Mouse (Mus musculus) forebrain, embryonic 14.5 days (tissue): Measurements from ENCODE around the gene Olfr1378. TPM values are rescaled to one million over a fixed set of nuclear protein-coding genes. Genes with fewer than 3 reads are reported as not detected.

Experiments used
- ATAC-seq: fragments of 200-750 bp; cut with Nextera tagmentation; 2 replicates; pipeline ENCODE4 v1.8.0; 2017; ENCODE audit warnings: mild to moderate bottlenecking, moderate library complexity
- DNase-seq: peaks from one replicate; pipeline ENCODE4 v3.0.0-alpha.2; 2015; ENCODE audit warnings: low spot score
- H3K27ac ChIP-seq: fragments of 300-500 bp; sonication (generic); 2 replicates; pipeline ENCODE4 v1.5.1; 2014; ENCODE audit warnings: low read depth, mild to moderate bottlenecking, control low read depth, low read length, moderate library complexity
- H3K27me3 ChIP-seq: fragments of 300-500 bp; sonication (generic); replicated peaks from 2 replicates; pipeline ENCODE4 v1.6.1; 2014; ENCODE audit warnings: low read length, control low read depth, mixed read lengths; ENCODE audit not compliant: control insufficient read depth, insufficient read depth
- H3K36me3 ChIP-seq: fragments of 300-500 bp; sonication (generic); 2 replicates; pipeline ENCODE4 v1.6.1; 2014; ENCODE audit warnings: low read length, control low read depth; ENCODE audit not compliant: control insufficient read depth, insufficient read depth
- H3K4me1 ChIP-seq: fragments of 300-500 bp; sonication (generic); 2 replicates; pipeline ENCODE4 v1.6.1; 2014; ENCODE audit warnings: antibody characterized with exemption, low read length, control low read depth; ENCODE audit not compliant: control insufficient read depth, insufficient read depth
- H3K4me2 ChIP-seq: fragments of 300-500 bp; sonication (generic); 2 replicates; pipeline ENCODE4 v1.6.1; 2014; ENCODE audit warnings: mild to moderate bottlenecking, control low read depth, low read length
- H3K4me3 ChIP-seq: fragments of 300-500 bp; sonication (generic); 2 replicates; pipeline ENCODE4 v1.5.1; 2014; ENCODE audit warnings: low read depth, low read length, control low read depth
- H3K9ac ChIP-seq: fragments of 300-500 bp; sonication (generic); 2 replicates; pipeline ENCODE4 v1.6.1; 2014; ENCODE audit warnings: mild to moderate bottlenecking, low read length, control low read depth, moderate library complexity
- H3K9me3 ChIP-seq: fragments of 300-500 bp; sonication (generic); replicated peaks from 2 replicates; pipeline ENCODE4 v1.6.1; 2016; ENCODE audit warnings: low read length, control low read depth, mixed read lengths; ENCODE audit not compliant: control insufficient read depth
- WGBS: fragments of 180-500 bp; shearing (Covaris S2); extraction: QIAGEN DNeasy Blood & Tissue Kit; methylation state at CpG from one replicate; pipeline ENCODE4 v1.1.7; 2014; 5-methylcytosine and 5-hydroxymethylcytosine counted together
- polyA plus RNA-seq: library from polyadenylated mRNA; unstranded; fragments of >200 nt; fragmentation: Nextera tagmentation; extraction: Ambion mirVana; gene quantifications from 2 replicates; pipeline ENCODE4 v1.2.1, GENCODE M21; 2014

Gene Olfr1378
- polyA plus RNA-seq, result not detected in 2 replicates

- Histone ChIP-seq H3K27ac (no peak within 1 kb of the TSS), H3K4me2 (no peak within 1 kb of the TSS), H3K36me3 (no peaks in the 10 kb centered on the region), H3K4me3 (no peak within 1 kb of the TSS), H3K9ac (no peak within 1 kb of the TSS), H3K27me3 (no peaks in the 10 kb centered on the region), H3K9me3 (no peaks in the 10 kb centered on the region), H3K4me1 (no peaks in the 10 kb centered on the region)
- no peak for DNase-seq
- no peak for ATAC-seq
- 87% methylated on average over 11 of the region's 11 CpGs for WGBS
Measured at GRCm38 (mm10) chr11:50966230-50966629, at the start of gene Olfr1378. Gene Olfr1378, plus strand, starts transcription at chr11:50966530.

- 0 out of 2 replicates have a peak, but pooled peaks cover 2% of the 10 kb centered on the region for H3K4me1 ChIP-seq
- H3K9ac ChIP-seq, result peak overlapping the region; percentile 74
- no peaks in the 10 kb centered on the region for H3K27me3 ChIP-seq
- DNase-seq, result peak; percentile 19
- no peaks in the 10 kb centered on the region for H3K9me3 ChIP-seq
- WGBS, result 40% methylated on average over 14 of the region's 14 CpGs
- peak overlapping the region; percentile 56 for H3K4me3 ChIP-seq
- H3K36me3 ChIP-seq, result no peaks in the 10 kb centered on the region
- ATAC-seq, result no peak
- H3K4me2 ChIP-seq, result peak overlapping the region; percentile 70
- H3K27ac ChIP-seq, result no peak overlapping the region
Measured at GRCm38 (mm10) chr11:50930469-50931014, 35.8 kb upstream of the Olfr1378 start.

GRCm38 (mm10) chr11:50931021-50931420 is 35.3 kb upstream of the Olfr1378 start:
- Histone ChIP-seq H3K4me1 (0 out of 2 replicates have a peak, but pooled peaks cover 2% of the 10 kb centered on the region), H3K9me3 (no peaks in the 10 kb centered on the region), H3K27ac (0 out of 2 replicates have a peak overlapping the region, but pooled peaks have one; percentile 36), H3K4me2 (peak overlapping the region; percentile 70), H3K9ac (peak overlapping the region; percentile 74), H3K36me3 (no peaks in the 10 kb centered on the region), H3K4me3 (peak overlapping the region; percentile 56), H3K27me3 (no peaks in the 10 kb centered on the region)
- WGBS, result 2% methylated on average over 16 of the region's 16 CpGs
- DNase-seq (no peak), ATAC-seq (peak; percentile 57)

GRCm38 (mm10) chr11:50931451-50931866 is 34.9 kb upstream of the Olfr1378 start, which contains the start of gene Zfp354b:
Gene Zfp354b, minus strand, starts transcription at chr11:50931633.
- Histone ChIP-seq H3K4me1 (0 out of 2 replicates have a peak, but pooled peaks cover 2% of the 10 kb centered on the region), H3K27ac (0 out of 2 replicates have a peak within 1 kb of the TSS, but pooled peaks have one; percentile 36), H3K4me3 (peak within 1 kb of the TSS; percentile 56), H3K9ac (peak within 1 kb of the TSS; percentile 74), H3K4me2 (peak within 1 kb of the TSS; percentile 70), H3K27me3 (no peaks in the 10 kb centered on the region), H3K36me3 (no peaks in the 10 kb centered on the region), H3K9me3 (no peaks in the 10 kb centered on the region)
- WGBS, result under 1% methylated on average over 18 of the region's 18 CpGs
- DNase-seq (peak; percentile 97), ATAC-seq (peak; percentile 97)

- no peak overlapping the region for H3K27ac ChIP-seq
- 0 out of 2 replicates have a peak, but pooled peaks cover 2% of the 10 kb centered on the region for H3K4me1 ChIP-seq
- no peaks in the 10 kb centered on the region for H3K27me3 ChIP-seq
- DNase-seq (no peak), ATAC-seq (peak; percentile 42)
- WGBS, result 80% methylated on average over 1 of the region's 1 CpGs
- H3K9ac ChIP-seq, result no peak overlapping the region
- H3K4me3 ChIP-seq, result no peak overlapping the region
- no peaks in the 10 kb centered on the region for H3K36me3 ChIP-seq
- H3K4me2 ChIP-seq, result peak overlapping the region; percentile 70
- no peaks in the 10 kb centered on the region for H3K9me3 ChIP-seq
Measured at GRCm38 (mm10) chr11:50932040-50932439, 34.3 kb upstream of the Olfr1378 start.

GRCm38 (mm10) chr11:50938435-50938834 is 27.9 kb upstream of the Olfr1378 start:
- H3K9me3 ChIP-seq, result no peaks in the 10 kb centered on the region
- H3K9ac ChIP-seq, result no peak overlapping the region
- no peaks in the 10 kb centered on the region for H3K4me1 ChIP-seq
- no peak overlapping the region for H3K4me3 ChIP-seq
- DNase-seq, result no peak
- no peaks in the 10 kb centered on the region for H3K27me3 ChIP-seq
- ATAC-seq, result no peak
- 82% methylated on average over 8 of the region's 8 CpGs for WGBS
- no peak overlapping the region for H3K27ac ChIP-seq
- H3K36me3 ChIP-seq, result no peaks in the 10 kb centered on the region
- no peak overlapping the region for H3K4me2 ChIP-seq

- Histone ChIP-seq H3K4me3 (no peak overlapping the region), H3K27me3 (no peaks in the 10 kb centered on the region), H3K4me2 (no peak overlapping the region), H3K9ac (no peak overlapping the region), H3K36me3 (no peaks in the 10 kb centered on the region), H3K9me3 (no peaks in the 10 kb centered on the region), H3K4me1 (no peaks in the 10 kb centered on the region), H3K27ac (no peak overlapping the region)
- DNase-seq (peak; percentile 83), ATAC-seq (peak; percentile 42)
- 37% methylated on average over 14 of the region's 14 CpGs for WGBS
Measured at GRCm38 (mm10) chr11:50939621-50940366, 26.5 kb upstream of the Olfr1378 start.

GRCm38 (mm10) chr11:50942386-50942785 is 23.9 kb upstream of the Olfr1378 start:
- H3K4me3 ChIP-seq, result no peak overlapping the region
- no peaks in the 10 kb centered on the region for H3K9me3 ChIP-seq
- H3K36me3 ChIP-seq, result no peaks in the 10 kb centered on the region
- H3K4me1 ChIP-seq, result no peaks in the 10 kb centered on the region
- DNase-seq, result no peak
- no peaks in the 10 kb centered on the region for H3K27me3 ChIP-seq
- no peak overlapping the region for H3K9ac ChIP-seq
- H3K4me2 ChIP-seq, result no peak overlapping the region
- ATAC-seq, result no peak
- no peak overlapping the region for H3K27ac ChIP-seq
- WGBS, result 76% methylated on average over 12 of the region's 12 CpGs

- no peaks in the 10 kb centered on the region for H3K36me3 ChIP-seq
- H3K9ac ChIP-seq, result no peak within 1 kb of the TSS
- no peak for ATAC-seq
- no peak within 1 kb of the TSS for H3K27ac ChIP-seq
- H3K4me2 ChIP-seq, result no peak within 1 kb of the TSS
- H3K9me3 ChIP-seq, result no peaks in the 10 kb centered on the region
- H3K4me3 ChIP-seq, result no peak within 1 kb of the TSS
- no peak for DNase-seq
- H3K27me3 ChIP-seq, result no peaks in the 10 kb centered on the region
- 82% methylated on average over 14 of the region's 14 CpGs for WGBS
- H3K4me1 ChIP-seq, result no peaks in the 10 kb centered on the region
Measured at GRCm38 (mm10) chr11:50943506-50943905, 22.8 kb upstream of the Olfr1378 start, which contains the start of gene 4933414I15Rik. Gene 4933414I15Rik, minus strand, starts transcription at chr11:50943765.
